In the genomic region with DNA sequence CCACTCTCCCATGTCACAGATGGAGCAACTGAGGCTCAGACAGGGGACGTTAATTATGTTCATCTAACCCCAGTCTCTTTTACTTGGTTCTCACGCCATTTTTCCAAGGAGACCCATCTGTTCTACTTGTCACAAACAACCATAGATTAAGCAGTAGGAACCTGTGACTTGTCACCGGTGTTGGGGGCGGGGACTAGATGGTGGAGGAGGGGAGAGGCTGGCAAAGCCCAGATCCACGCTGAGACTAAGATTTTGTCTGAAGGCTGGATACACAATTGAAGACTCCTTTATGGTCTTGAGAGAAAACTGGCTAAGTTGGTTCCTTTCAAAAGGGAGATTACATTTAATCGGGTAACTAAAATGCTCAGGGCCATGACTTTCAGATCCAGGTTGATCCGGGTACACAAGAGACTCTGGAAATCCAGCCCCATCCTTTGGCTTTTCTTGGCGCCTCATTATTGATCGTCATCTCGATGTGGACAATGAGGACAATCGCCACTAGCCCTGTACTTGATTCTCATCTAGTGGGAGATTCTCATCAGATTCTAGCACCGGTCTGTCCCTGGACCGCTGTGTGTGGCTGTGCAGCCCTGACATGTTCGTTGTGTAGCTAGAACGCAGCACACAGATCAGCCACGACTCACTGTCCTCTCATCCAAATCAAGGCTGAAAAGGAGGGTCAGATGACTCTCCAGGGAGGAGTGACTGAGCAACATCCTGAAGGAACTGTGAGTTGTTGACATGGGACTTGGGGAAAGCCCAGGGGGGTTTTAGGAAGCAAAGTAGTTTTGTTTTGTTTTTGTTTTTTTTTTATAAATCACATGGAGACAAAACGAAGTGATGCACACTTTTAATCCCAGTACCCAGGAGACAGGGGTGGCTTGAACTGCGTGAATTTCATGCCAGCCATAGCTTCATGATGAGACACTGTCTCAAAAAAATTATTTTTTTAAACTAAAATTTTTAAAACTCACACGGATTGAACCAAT, we compare ENCODE assay signal across 8 mouse cellular contexts.
DNase-seq lines count a peak whose midpoint lies in the region; ATAC-seq and TF ChIP-seq lines count a peak whose summit lies in the region.

No protein-coding gene starts in this region.

- H3K27ac ChIP-seq in embryonic facial prominence, embryonic 13.5 days, result peak overlapping the region; percentile 74; the same call in 1 of the 2 replicates

- 0 out of 2 replicates have a peak overlapping the region, but pooled peaks have one; percentile 40 for H3K9ac ChIP-seq in embryonic facial prominence, embryonic 13.5 days

- H3ac ChIP-seq in myocyte (ENCODE audit: control insufficient read depth, insufficient read length), result no peak overlapping the region

- ATAC-seq in erythroblast, adult 5-6 weeks (replicated peaks; ENCODE audit: low FRiP score, poor library complexity, severe bottlenecking), result no peak
- no peak for ATAC-seq in embryonic facial prominence, embryonic 13.5 days (ENCODE audit: insufficient number of reproducible peaks, insufficient read depth, low FRiP score, low TSS enrichment, low read depth)
- ATAC-seq in inflammation-experienced regulatory T-cells, adult 6 months, result peak; percentile 23

- no peaks in the 10 kb centered on the region; the same call in 1 of the 2 replicates for H3K27me3 ChIP-seq in erythroblast, embryonic 14.5 days (ENCODE audit: control insufficient read depth)
- no peaks in the 10 kb centered on the region for H3K27me3 ChIP-seq in embryonic facial prominence, embryonic 13.5 days
- H3K27me3 ChIP-seq in myocyte (ENCODE audit: control insufficient read depth, insufficient read depth, insufficient read length), result no peaks in the 10 kb centered on the region

- peaks cover 90% of the 10 kb centered on the region for H3K4me1 ChIP-seq in erythroblast, embryonic 14.5 days (ENCODE audit: control insufficient read depth)
- peaks cover 37% of the 10 kb centered on the region for H3K4me1 ChIP-seq in embryonic facial prominence, embryonic 13.5 days

- no peaks in the 10 kb centered on the region for H3K9me3 ChIP-seq in erythroblast, embryonic 14.5 days (ENCODE audit: control insufficient read depth, low read length)
- no peaks in the 10 kb centered on the region for H3K9me3 ChIP-seq in embryonic facial prominence, embryonic 13.5 days

- TF ChIP-seq POLR2A in myocyte (IDR thresholded peaks at IDR 0.05; ENCODE audit: insufficient read length, low read depth), result no peak

- peak overlapping the region; percentile 60 for H3K4me3 ChIP-seq in erythroblast, embryonic 14.5 days (replicated peaks)
- H3K4me3 ChIP-seq in embryonic facial prominence, embryonic 13.5 days, result peak overlapping the region; percentile 36
- H3K4me3 ChIP-seq in myocyte, result no peak overlapping the region

- peak overlapping the region; percentile 62 for H3K4me2 ChIP-seq in embryonic facial prominence, embryonic 13.5 days
- peak overlapping the region; percentile 51 for H3K4me2 ChIP-seq in myocyte (ENCODE audit: low read depth)

- 53% methylated on average over 19 of the region's 19 CpGs for WGBS in embryonic facial prominence, embryonic 13.5 days

- DNase-seq in right cerebral cortex, postnatal 10 days (ENCODE audit: low spot score in 2 of 2), result no peak
- DNase-seq in ovary, postnatal 10 days (ENCODE audit: low spot score), result no peak
- no peak for DNase-seq in testis, postnatal 14 days (ENCODE audit: low spot score)

- H3K36me3 ChIP-seq in erythroblast, embryonic 14.5 days (ENCODE audit: control insufficient read depth), result no peaks in the 10 kb centered on the region
- H3K36me3 ChIP-seq in embryonic facial prominence, embryonic 13.5 days, result no peaks in the 10 kb centered on the region
- H3K36me3 ChIP-seq in myocyte (ENCODE audit: control insufficient read depth, insufficient read depth), result no peaks in the 10 kb centered on the region

- no peaks in the 10 kb centered on the region for H3K79me2 ChIP-seq in myocyte (ENCODE audit: control insufficient read depth, insufficient read depth)

TF ChIP-seq in myocyte, 11 proteins besides CTCF, POLR2A, EP300 and RAD21:
- TF ChIP-seq MAX (IDR thresholded peaks at IDR 0.05; ENCODE audit: low read depth) (no peak), TCF12 (IDR thresholded peaks at IDR 0.05; ENCODE audit: insufficient read depth, poor library complexity, severe bottlenecking) (no peak), E2F4 (IDR thresholded peaks at IDR 0.05; ENCODE audit: insufficient read depth) (no peak), POLR2AphosphoS2 (IDR thresholded peaks at IDR 0.05; ENCODE audit: insufficient read length, low read depth) (no peak), SRF (IDR thresholded peaks at IDR 0.05; ENCODE audit: control insufficient read depth, insufficient read length, low read depth) (no peak), MYOG (IDR thresholded peaks at IDR 0.05; ENCODE audit: control insufficient read depth in 1 of 3, insufficient read depth in 1 of 3, insufficient read length in 2 of 3, low read depth in 2 of 3) (no peak), REST (IDR thresholded peaks at IDR 0.05; ENCODE audit: insufficient read depth, insufficient read length) (no peak), USF1 (IDR thresholded peaks at IDR 0.05; ENCODE audit: low read depth) (no peak)
